Mouse (Mus musculus): ENCODE measurements around the gene Cldn14.

DNA sequence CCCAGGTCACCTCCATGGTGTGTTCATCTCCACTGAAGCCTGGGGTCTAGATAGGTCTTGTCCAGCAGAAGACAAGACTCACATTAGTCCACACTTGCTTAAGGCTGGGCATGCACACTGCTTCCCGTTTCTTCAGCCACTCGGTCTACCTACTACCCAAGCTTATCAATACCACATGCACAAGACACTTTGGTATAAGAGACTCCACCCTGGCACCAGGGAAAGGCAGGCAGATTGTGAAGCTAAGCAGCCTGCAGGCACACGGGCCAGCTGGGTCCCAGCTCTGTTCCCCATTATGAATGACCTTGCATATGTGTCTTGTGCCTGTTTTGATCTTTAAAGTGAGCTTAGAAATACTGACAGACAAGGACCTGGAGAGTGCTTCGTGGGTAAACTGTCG is 719 bp upstream of the Cldn14 start:
- TF ChIP-seq CTCF (IDR thresholded peaks at IDR 0.05; ENCODE audit: borderline replicate concordance, insufficient read depth, low read length) (no peak), POLR2A (IDR thresholded peaks at IDR 0.05; ENCODE audit: low read depth, low read length) (no peak)
